Mouse (Mus musculus) hindbrain, embryonic 16.5 days (tissue): ENCODE data around the gene Hk2. TPM values are rescaled to one million over a fixed set of nuclear protein-coding genes. Genes with fewer than 3 reads are reported as not detected.

Experiments used
- ATAC-seq: fragments of 200-750 bp; cut with Nextera tagmentation; 2 replicates; pipeline ENCODE4 v1.8.0; 2017; ENCODE audit warnings: moderate TSS enrichment, moderate library complexity
- H3K27ac ChIP-seq: fragments of 300-500 bp; sonication (generic); 2 replicates; pipeline ENCODE4 v1.5.1; 2014; ENCODE audit warnings: low read depth, mild to moderate bottlenecking, control low read depth, low read length, moderate library complexity
- H3K27me3 ChIP-seq: fragments of 300-500 bp; sonication (generic); replicated peaks from 2 replicates; pipeline ENCODE4 v1.6.1; 2014; ENCODE audit warnings: low read length; ENCODE audit not compliant: control insufficient read depth, insufficient read depth
- H3K36me3 ChIP-seq: fragments of 300-500 bp; sonication (generic); 2 replicates; pipeline ENCODE4 v1.6.1; 2014; ENCODE audit warnings: mild to moderate bottlenecking, low read length, moderate library complexity, mixed read lengths; ENCODE audit not compliant: control insufficient read depth, insufficient read depth
- H3K4me1 ChIP-seq: fragments of 300-500 bp; sonication (generic); 2 replicates; pipeline ENCODE4 v1.6.1; 2014; ENCODE audit warnings: low read depth, low read length; ENCODE audit not compliant: control insufficient read depth, insufficient read depth
- H3K4me2 ChIP-seq: fragments of 300-500 bp; sonication (generic); 2 replicates; pipeline ENCODE4 v1.6.1; 2014; ENCODE audit warnings: mild to moderate bottlenecking, low read length, control low read depth, moderate library complexity
- H3K4me3 ChIP-seq: fragments of 300-500 bp; sonication (generic); 2 replicates; pipeline ENCODE4 v1.5.1; 2014; ENCODE audit warnings: mild to moderate bottlenecking, low read length, control low read depth, moderate library complexity
- H3K9ac ChIP-seq: fragments of 300-500 bp; sonication (generic); 2 replicates; pipeline ENCODE4 v1.6.1; 2014; ENCODE audit warnings: low read depth, mild to moderate bottlenecking, control low read depth, low read length, moderate library complexity
- H3K9me3 ChIP-seq: fragments of 300-500 bp; sonication (generic); 2 replicates; pipeline ENCODE4 v1.6.1; 2014; ENCODE audit warnings: mild to moderate bottlenecking, low read length, moderate library complexity; ENCODE audit not compliant: control insufficient read depth
- WGBS: fragments of 180-500 bp; shearing (Covaris S2); extraction: QIAGEN DNeasy Blood & Tissue Kit; methylation state at CpG from one replicate; pipeline ENCODE4 v1.1.7; 2014; 5-methylcytosine and 5-hydroxymethylcytosine counted together
- polyA plus RNA-seq: library from polyadenylated mRNA; unstranded; fragments of >200 nt; fragmentation: Nextera tagmentation; extraction: Ambion mirVana; gene quantifications from 2 replicates; pipeline ENCODE4 v1.2.1, GENCODE M21; 2015

The Hk2 gene
- polyA plus RNA-seq, 1 experiment from 2014 or later = 3.4 TPM

- 97% methylated on average over 7 of the region's 7 CpGs for WGBS
- Histone ChIP-seq H3K27ac (no peak overlapping the region), H3K4me3 (no peak overlapping the region), H3K4me1 (no peaks in the 10 kb centered on the region), H3K9ac (no peak overlapping the region), H3K4me2 (no peak overlapping the region), H3K36me3 (no peaks in the 10 kb centered on the region), H3K9me3 (no peaks in the 10 kb centered on the region), H3K27me3 (no peaks in the 10 kb centered on the region)
- no peak for ATAC-seq
Measured at GRCm38 (mm10) chr6:82751791-82752190, 22.5 kb downstream of the Hk2 start.

- H3K4me2 ChIP-seq = no peak overlapping the region
- no peak overlapping the region for H3K9ac ChIP-seq
- no peaks in the 10 kb centered on the region for H3K27me3 ChIP-seq
- no peak overlapping the region for H3K4me3 ChIP-seq
- no peaks in the 10 kb centered on the region for H3K9me3 ChIP-seq
- no peak for ATAC-seq
- no peaks in the 10 kb centered on the region for H3K36me3 ChIP-seq
- WGBS = 84% methylated on average over 11 of the region's 11 CpGs
- H3K27ac ChIP-seq = no peak overlapping the region
- no peaks in the 10 kb centered on the region for H3K4me1 ChIP-seq
Measured at GRCm38 (mm10) chr6:82751031-82751430, 23.2 kb downstream of the Hk2 start.

GRCm38 (mm10) chr6:82750063-82750462 is 24.2 kb downstream of the Hk2 start:
- Histone ChIP-seq H3K4me2 (no peak overlapping the region), H3K4me1 (no peaks in the 10 kb centered on the region)

GRCm38 (mm10) chr6:82748106-82748672 is 26.1 kb downstream of the Hk2 start:
- WGBS = 91% methylated on average over 9 of the region's 9 CpGs
- ATAC-seq = no peak
- no peaks in the 10 kb centered on the region for H3K36me3 ChIP-seq
- no peaks in the 10 kb centered on the region for H3K27me3 ChIP-seq
- H3K9me3 ChIP-seq = no peaks in the 10 kb centered on the region
- H3K4me2 ChIP-seq = no peak overlapping the region
- H3K4me3 ChIP-seq = no peak overlapping the region
- no peaks in the 10 kb centered on the region for H3K4me1 ChIP-seq
- no peak overlapping the region for H3K27ac ChIP-seq
- H3K9ac ChIP-seq = no peak overlapping the region

More at GRCm38 (mm10) chr6:82750063-82750462, 24.2 kb downstream of the Hk2 start:
- H3K9me3 ChIP-seq = no peaks in the 10 kb centered on the region
- ATAC-seq = no peak
- no peak overlapping the region for H3K27ac ChIP-seq
- WGBS = 63% methylated on average over 2 of the region's 2 CpGs
- no peaks in the 10 kb centered on the region for H3K27me3 ChIP-seq
- H3K36me3 ChIP-seq = no peaks in the 10 kb centered on the region
- H3K4me3 ChIP-seq = no peak overlapping the region
- no peak overlapping the region for H3K9ac ChIP-seq

- no peak for ATAC-seq
- no peak overlapping the region for H3K4me2 ChIP-seq
- no peaks in the 10 kb centered on the region for H3K27me3 ChIP-seq
- H3K4me1 ChIP-seq = no peaks in the 10 kb centered on the region
- WGBS = 92% methylated on average over 5 of the region's 5 CpGs
- H3K36me3 ChIP-seq = no peaks in the 10 kb centered on the region
- no peaks in the 10 kb centered on the region for H3K9me3 ChIP-seq
- no peak overlapping the region for H3K4me3 ChIP-seq
- no peak overlapping the region for H3K9ac ChIP-seq
- no peak overlapping the region for H3K27ac ChIP-seq
Measured at GRCm38 (mm10) chr6:82747085-82747484, 27.2 kb downstream of the Hk2 start.

- Histone ChIP-seq H3K4me1 (no peaks in the 10 kb centered on the region), H3K9ac (no peak overlapping the region), H3K9me3 (no peaks in the 10 kb centered on the region), H3K27ac (no peak overlapping the region), H3K36me3 (no peaks in the 10 kb centered on the region), H3K4me3 (no peak overlapping the region), H3K27me3 (no peaks in the 10 kb centered on the region), H3K4me2 (no peak overlapping the region)
- WGBS = 91% methylated on average over 9 of the region's 9 CpGs
- ATAC-seq = no peak
Measured at GRCm38 (mm10) chr6:82744553-82744952, 29.7 kb downstream of the Hk2 start.

GRCm38 (mm10) chr6:82741518-82741880 is 32.8 kb downstream of the Hk2 start:
- no peaks in the 10 kb centered on the region for H3K9me3 ChIP-seq
- H3K4me3 ChIP-seq = no peak overlapping the region
- no peak for ATAC-seq
- 84% methylated on average over 5 of the region's 5 CpGs for WGBS
- H3K4me2 ChIP-seq = no peak overlapping the region
- no peak overlapping the region for H3K27ac ChIP-seq
- H3K9ac ChIP-seq = no peak overlapping the region
- H3K36me3 ChIP-seq = no peaks in the 10 kb centered on the region
- no peaks in the 10 kb centered on the region for H3K27me3 ChIP-seq
- H3K4me1 ChIP-seq = no peaks in the 10 kb centered on the region

- 78% methylated on average over 8 of the region's 8 CpGs for WGBS
- Histone ChIP-seq H3K4me1 (no peaks in the 10 kb centered on the region), H3K27ac (no peak overlapping the region), H3K27me3 (no peaks in the 10 kb centered on the region), H3K4me3 (no peak overlapping the region), H3K9ac (no peak overlapping the region), H3K9me3 (no peaks in the 10 kb centered on the region), H3K4me2 (no peak overlapping the region), H3K36me3 (no peaks in the 10 kb centered on the region)
- no peak for ATAC-seq
Measured at GRCm38 (mm10) chr6:82740868-82741517, 33.3 kb downstream of the Hk2 start.

- WGBS = 36% methylated on average over 6 of the region's 6 CpGs
- Histone ChIP-seq H3K9ac (peak overlapping the region; percentile 46; the same call in 1 of the 2 replicates), H3K4me2 (peak overlapping the region; percentile 41), H3K27ac (no peak overlapping the region), H3K4me3 (no peak overlapping the region), H3K27me3 (no peaks in the 10 kb centered on the region), H3K4me1 (no peaks in the 10 kb centered on the region), H3K36me3 (no peaks in the 10 kb centered on the region), H3K9me3 (no peaks in the 10 kb centered on the region)
- ATAC-seq = peak; percentile 39; the same call in 1 of the 2 replicates
Measured at GRCm38 (mm10) chr6:82740269-82740668, 34.0 kb downstream of the Hk2 start.
